Mouse (Mus musculus): ENCODE measurements at regions not wholly inside any gene's neighbourhood (a gene's known extent, or its start where the extent isn't known, plus 50 kb on each side); places are given as distances from the start of the nearest gene placed in this dataset.

- TF ChIP-seq CTCF (IDR thresholded peaks at IDR 0.05; ENCODE audit: control insufficient read depth, insufficient read depth, insufficient replicate concordance, low read depth, low read length) (no peak), POLR2A (IDR thresholded peaks at IDR 0.05; ENCODE audit: control insufficient read depth, low read depth, low read length) (no peak)
Measured at GRCm38 (mm10) chr10:126661095-126661615, 240.0 kb downstream of the Atp23 start.
